Mouse (Mus musculus): ENCODE measurements at regions not wholly inside any gene's neighbourhood (a gene's known extent, or its start where the extent isn't known, plus 50 kb on each side); places are given as distances from the start of the nearest gene placed in this dataset.
"Not testable (repeated sequence)": the region's sequence is repeated elsewhere in the genome, so short reads cannot be mapped to it uniquely, and the experiment has no call there.

DNA sequence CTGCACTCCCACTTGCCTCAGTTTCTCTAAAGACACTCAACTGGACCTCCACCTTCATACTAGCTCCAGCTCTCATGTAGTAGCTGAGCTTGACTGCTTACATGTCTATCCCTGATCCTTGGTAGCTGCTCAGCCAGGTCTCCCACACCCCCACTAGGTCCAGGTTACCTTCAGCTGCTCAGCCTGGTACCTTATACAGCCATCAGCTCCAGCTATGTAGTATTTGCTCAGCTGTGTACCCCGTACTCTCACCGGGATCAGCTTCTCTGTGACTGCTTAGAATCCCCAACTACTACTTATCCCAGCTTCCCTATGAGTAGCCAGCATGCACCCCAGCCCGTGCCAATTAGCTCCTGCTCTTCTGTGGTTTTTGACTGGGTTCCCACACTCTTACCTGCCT is 148.1 kb downstream of the Tmem121 start:
- DNase-seq, result not testable (repeated sequence)

DNA sequence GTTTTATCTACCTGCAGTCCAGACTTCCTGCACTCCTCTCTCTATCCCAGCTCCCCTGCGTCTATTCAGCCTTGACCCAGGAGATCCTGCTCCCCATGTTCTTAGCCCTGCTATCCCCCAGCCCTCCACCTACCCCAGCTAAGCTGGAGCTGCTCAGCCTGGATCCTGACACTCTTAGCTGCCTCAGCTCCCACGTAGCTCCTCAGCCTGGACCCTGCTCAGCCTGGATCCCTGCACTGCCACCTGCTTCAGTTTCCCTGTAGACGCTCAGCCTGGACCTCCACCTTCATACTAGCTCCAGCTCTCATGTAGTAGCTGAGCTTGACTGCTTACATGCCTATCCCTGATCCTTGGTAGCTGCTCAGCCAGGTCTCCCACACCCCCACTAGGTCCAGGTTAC is 151.5 kb downstream of the Tmem121 start:
- DNase-seq, result no peak

DNA sequence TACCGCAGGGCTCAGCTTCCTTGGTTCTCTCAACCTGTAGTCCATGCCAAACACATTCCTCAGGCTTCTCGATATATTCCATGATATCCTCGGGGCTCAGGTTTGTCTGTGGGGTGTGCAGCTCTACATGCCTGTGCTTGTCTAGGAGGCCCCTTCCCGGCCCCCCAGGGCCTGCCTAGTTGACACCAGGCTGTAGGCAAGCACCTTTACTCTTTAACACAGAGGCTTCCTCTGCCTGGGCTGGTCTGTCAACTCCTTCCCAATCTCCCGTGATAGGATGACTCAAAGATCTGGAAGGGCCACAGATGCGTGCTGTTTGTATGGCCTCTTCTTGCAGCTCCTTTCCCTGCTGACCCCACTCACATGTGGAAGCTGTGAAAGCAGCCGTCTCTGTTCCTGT is 150.4 kb upstream of the Adam6b start:
- DNase-seq, result no peak

DNA sequence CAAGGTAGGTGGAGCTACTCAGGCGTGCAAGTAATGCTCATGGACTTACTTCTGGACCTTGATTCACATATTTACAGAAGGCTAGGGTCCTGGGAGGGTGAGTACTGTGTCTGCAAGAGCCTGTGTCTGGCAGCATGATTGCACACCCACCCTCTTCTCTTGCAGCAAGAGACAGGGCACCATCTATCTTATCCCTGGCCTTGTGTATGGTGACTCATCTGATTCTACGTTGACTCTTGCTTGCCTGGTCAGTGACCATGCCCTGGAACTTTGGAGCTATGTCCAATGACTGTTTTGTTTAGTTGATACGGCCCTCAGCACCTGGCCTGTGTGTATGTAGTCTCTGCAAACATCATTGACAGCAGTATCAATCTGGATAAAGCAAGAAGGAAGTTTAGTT is 148.3 kb upstream of the Adam6b start:
- no peak for DNase-seq

DNA sequence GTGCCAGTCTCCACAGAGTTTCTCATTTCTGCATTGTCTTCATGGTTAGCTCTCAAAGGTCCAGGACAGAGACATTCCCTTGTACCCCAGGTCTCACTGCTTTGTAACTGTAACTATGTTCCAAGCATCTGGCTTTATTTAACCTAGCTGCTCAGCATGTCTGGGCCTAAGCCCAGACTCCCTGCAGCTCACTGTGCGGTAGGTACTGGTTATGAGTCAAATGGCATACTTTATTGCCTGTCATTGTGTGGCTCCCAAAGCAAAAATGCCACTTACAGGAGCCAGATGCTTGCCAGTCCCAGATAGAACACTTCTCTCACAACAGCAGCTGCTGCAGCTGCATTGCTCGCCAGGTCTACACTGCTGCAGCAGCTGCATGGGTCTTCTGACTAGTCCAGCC is 134.2 kb upstream of the Adam6b start:
- DNase-seq, result peak; percentile 0

DNA sequence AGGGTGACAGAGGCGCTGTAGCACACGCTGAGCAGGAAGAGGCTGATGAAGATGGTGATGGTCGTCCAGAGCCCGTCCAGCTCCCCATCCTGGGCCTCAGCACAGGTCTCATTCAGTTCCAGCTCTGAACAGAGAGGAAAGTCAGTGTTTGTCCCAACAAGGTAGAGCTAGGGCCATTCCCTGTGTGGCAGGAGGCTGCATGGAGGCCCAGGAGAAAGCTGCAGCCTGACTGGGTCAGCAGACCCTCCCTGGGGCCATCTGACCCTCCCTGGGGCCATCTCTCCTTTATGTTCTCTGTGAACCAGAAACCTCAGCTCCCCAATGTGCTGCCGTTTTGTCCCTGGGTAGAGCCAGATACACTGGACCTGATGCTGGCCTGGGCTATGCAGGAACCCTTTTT is 131.2 kb upstream of the Adam6b start:
- DNase-seq, result no peak

DNA sequence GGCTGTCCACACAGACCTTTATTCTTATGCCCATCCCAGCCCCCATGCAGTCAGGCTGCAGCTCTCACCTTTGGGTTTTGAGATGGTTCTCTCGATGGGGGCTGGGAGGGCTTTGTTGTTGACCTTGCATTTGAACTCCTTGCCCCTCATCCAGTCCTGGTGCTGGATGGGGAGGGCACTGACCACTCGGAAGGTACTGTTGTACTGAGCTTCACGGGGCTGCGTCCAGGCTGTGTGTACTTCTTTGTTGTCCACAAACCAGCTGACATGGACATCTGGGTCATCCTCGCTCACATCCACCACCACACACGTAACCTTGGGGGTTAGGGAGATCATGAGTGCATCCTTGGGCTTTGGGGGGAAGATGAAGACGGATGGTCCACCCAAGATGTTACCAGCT is 129.3 kb upstream of the Adam6b start:
- no peak for DNase-seq

DNA sequence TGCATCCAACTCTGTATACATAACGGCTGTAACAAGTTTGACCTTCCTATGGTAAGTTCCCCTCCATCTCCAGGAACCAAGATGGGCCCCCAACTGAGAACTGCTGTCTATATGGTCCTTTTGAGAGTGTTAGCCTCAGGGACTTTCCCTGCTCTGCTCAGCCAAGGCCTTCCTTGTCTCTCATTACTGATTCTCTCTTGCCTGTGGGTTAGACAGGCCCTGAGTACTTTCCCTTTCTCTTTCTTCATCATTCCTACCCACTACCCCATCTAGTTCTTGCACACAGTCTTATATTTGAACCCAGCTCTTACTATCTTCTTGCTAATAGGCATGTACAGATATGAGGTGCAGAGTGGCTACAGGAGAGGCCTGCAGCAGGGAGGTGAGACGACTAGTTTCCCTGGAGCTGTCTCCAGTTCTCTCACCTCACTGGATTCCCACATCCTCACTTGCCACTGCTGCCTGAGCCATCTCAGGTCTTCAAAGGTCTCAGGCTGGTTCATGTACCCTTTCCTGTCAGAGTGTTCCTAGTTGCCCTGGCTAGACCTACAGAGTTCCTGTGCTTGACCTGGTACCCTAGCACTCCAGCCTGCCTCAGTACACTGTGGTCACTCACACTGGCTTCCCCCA is 126.8 kb upstream of the Adam6b start:
- DNase-seq, result no peak

DNA sequence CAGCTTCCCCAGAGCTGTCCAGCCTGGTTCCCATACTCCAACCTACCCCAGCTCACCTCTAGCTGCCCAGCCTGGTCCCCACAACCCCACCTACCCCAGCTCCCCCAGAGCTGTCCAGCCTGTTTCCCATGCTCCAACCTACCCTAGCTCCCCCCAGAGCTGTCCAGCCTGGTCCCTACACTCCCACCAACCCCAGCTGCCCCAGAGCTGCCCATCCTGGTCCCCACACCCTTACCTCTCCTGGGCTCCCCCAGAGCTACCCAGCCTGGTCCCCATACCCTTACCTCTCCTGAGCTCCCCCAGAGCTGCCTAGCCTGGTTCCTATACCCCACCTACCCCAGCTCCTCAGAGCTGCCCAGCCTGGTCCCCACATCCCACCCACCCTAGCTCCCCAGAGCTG is 125.3 kb upstream of the Adam6b start:
- no peak for DNase-seq

DNA sequence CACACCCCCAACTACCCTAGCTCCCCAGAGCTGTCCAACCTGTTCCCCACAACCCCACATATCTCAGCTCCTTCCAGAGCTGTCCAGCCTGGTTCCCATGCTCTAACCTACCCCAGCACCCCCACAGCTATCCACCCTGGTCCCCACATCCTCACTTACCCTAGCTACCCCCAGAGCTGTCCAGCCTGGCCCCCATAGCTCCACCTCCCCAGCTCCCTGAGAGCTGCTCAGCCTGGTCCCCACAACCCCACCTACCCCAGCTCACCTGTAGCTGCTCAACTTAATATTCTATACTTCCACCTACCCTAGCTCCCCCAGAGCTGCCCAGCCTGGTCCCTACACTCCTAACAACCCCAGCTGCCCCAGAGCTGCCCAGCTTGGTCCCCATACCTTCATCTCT is 124.9 kb upstream of the Adam6b start:
- no peak for DNase-seq

DNA sequence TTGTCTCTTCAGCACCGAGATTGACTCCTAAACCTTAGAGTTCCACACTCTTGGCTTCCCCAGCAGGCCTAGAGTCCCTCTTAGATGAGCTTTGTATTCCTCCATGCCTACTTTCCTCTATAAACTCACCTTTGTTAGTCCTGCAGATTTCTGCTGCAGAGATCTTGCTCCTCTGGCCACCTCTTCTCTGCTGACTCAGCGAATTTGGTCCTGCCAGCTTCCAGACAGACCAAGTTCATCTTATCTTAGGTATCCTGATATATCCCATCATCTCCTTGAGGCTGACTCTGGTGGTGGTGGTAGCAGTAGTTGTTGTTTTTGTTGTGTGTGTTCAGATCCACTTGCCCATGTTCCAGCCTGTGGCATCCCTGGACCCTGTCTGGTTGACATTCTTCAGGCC is 123.5 kb upstream of the Adam6b start:
- no peak for DNase-seq

DNA sequence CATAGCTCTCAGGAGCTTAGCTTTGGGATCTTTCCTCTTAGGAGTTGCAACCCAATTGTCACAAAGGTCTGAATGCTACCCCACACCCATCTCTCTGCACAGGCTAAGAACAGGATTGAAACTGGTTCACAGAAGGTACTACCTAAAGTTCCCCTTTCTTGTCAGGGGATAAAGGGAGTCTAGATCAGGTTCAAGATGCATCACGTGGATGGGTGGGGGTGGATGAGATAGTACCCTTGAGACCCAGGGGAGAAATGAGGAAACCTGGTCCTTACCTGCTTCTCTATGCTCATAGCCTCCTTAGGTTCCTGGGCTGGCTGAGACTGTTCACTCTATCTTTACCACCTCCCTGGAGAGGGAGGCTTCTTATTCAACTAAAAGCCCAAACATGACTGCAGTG is 122.9 kb upstream of the Adam6b start:
- no peak for DNase-seq

DNA sequence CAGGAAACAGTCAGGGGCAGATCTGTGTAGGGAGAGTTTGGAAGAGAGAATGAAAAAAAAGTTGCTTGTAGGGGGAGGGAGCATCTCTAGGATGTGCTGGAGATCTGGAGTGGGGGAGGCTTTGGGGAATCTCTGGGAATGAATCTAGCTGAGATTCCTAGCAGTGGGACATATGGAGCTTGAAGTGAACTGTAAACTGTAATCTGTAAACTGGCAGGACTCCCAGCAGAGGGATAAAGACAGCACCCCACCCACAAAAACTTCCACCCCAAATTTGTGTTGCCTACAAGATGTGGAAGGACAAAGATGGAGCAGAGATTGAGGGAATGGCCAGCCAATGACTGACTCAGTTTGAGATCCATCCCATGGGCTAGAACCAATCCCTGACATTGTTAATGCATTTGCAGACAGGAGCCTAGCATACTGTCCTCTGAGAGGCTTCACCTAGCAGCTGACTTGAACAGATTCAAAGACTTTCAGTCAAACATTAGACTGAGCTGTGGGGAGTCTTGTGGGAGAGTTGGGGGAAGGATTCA is 87.7 kb upstream of the Adam6b start:
- no peak for DNase-seq

DNA sequence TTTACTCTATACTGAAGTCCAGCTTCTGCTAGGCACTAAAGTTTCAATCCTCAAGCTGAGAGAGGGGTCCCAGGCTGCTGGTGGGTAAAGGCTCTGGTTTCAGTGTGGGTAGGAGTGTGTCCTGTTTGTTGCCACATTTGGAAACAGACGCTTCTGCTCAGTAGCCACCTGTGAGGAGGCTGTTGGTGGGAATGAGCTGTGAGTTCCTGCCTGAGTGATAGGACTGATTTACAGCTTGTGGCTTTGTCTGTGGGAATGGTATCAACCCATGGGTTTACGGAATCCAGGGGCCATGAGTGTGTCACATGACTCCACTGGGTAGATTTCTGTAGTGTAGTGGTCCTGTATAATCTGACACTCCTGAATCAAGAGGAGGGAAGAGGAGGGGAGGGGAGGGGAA is 86.5 kb upstream of the Adam6b start:
- DNase-seq, result no peak

DNA sequence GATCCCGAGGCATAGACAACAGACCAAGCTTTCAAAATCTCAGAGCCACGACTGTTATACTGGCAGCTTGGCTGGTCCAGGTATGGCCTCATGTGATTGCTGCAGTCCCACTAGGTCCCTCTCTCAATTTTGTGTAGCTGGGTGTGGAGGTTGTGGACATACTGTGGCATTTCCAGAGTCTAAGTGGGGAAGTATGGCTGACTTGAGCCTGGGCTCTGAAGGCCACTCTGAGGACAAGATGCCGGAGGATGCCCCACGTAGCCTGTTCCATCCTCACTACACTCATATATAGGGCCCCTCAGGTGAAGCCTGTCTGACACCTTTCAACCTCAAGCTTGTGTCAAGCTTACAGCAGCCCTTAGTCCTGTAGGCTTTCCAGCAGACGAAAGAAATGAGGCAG is 78.2 kb upstream of the Adam6b start:
- no peak for DNase-seq

DNA sequence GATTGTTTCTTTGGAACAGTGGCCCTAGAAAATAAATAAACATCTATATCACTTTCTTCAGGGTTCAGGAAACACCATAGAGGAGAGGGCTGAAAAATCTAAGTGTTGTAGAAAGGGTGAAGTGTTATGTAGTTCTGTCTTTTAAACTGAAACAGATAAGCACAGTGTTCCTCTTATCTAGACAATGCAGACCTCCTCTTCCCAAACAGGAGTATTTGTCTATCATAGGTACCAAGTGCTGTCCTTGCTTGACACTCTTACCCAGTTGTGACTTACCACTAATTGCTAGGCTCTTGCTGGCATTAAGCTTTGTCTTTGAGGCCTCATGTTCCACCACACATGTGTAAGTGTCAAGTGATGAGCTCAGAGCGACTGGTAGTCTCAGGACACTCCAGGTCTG is 75.3 kb upstream of the Adam6b start:
- no peak for DNase-seq

DNA sequence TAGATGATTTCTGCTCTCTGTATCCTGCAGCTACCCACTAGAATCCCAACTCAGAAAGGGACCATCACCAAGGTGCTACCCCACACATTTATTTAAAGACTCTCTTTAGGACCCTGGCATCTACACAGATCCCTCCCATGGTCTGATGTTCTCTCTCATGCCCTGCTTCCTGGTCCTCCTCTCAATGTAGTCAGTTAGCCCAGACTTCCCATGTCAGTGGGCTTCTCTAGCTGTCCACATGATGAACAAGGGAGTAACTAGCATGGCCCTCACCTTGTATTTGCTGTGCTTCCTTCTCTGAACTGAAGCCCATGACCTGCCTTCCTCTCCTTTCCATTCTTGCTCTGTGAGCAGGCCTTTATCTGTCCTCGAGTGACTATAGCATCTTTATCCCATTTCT is 71.8 kb upstream of the Adam6b start:
- no peak for DNase-seq

DNA sequence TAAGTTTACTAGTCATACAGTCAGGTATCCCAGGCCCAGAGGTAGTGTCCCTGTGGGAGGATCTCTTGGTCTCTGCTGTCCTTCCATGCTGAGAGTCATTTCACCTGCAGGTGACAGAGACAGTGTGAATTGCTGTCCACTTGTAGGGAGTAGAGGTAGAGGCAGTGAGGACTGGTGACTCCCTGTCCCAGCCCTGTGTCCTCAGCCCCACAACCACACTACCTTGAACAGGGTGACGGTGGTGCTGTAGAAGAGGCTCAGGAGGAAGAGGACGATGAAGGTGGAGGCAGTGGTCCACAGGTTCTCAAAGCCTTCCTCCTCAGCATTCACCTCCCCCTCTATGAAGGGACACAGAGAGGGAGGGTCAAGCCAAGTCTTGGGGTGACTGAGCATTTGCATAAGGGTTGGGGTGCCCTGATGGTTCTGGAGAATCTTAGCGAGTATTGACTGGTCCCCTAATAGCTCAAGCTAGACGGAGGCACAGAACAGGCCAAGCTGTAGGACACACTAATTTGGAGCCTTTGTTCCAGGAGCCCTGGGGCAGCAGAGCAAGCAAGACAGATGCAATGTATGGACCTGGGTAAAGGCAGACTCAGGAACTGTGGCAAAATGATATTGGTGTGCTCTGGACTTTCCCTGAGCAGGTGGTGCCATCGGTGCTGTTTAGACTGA is 70.4 kb upstream of the Adam6b start:
- DNase-seq, result no peak

DNA sequence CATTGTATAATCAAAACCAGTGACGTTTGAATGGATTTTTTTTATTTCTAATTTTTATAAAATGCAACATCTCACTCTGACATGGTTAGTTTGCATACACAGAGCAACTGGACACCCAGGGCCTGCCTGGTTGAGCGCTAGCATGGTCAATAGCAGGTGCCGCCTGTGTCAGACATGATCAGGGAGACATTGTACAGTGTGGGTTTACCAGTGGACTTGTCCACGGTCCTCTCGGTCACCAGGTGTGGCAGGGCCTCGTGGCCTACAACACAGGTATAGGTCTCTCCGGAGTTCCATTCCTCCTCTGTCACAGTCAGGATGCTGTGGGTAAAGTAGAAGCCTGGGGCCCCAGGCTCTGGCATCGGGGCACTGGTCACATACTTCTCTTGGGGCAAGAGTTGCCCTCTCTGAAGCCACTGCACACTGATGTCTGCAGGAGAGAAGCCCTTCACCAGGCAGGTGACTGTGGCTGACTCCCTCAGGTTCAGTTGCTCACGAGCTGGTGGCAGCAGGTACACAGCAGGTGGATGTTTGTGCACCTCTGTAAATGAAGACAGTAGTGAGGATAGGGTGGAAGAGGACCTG is 68.5 kb upstream of the Adam6b start:
- no peak for DNase-seq

DNA sequence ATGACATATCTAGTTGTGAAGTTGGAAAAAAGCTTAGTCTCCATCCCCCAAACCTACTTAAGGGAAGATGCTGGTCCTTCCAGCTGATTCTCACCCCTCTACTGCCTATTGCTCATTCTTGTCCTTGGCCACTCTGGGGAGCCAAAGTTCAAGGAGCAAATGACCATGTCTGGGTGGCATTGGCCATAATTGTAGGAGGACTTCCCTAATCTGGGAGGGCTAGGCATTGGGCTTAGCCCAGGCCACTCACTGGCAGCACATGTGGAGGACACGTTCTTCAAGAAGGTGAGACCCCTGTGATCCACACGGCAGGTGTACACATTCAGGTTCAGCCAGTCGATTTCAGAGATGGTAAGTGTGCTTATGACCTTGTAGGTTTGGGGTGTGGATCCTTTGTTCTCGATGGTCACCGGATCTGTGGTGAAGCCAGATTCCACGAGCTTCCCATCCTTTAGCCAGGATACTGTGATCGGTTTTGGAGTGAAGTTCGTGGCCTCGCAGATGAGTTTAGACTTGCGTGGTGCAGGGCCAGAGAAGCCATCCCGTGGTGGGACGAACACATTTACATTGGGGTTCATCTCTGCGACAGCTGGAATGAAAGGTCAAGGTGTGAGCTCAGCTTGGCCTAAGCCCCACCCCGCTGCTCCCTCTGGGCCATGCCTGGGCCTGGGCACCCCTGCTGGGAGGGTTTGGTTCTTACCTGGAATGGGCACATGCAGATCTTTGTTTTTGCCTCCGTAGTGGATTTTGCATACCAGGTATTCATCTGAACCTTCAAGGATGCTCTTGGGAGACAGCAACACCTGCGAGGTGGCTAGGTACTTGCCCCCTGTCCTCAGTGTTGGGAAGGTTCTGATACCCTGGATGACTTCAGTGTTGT is 67.4 kb upstream of the Adam6b start:
- no peak for DNase-seq

DNA sequence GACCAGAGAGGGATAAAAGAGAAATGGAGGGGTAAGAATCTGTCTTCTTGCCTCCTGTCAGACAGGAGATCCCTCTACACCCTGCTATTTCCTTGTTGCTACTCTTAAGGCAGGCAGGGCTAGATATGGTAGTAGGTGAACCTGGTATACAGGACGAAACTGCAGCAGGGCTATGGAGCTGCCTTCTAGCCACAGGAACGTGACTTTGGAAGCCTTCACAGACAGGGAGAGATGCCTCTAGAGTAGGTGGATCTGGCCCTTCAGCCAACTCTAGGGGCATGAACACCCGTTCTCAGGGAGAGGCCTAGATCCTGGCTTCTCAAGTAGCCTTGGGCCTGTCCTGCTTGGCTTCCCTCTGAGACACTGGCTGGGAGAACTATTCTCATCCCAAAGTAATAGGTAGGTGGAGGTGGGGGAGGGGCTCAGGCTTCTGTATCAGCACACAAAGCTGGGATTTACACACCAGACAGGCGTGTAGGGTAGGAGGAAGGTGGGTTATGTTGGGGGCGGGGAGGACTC is 66.5 kb upstream of the Adam6b start:
- DNase-seq, result no peak

DNA sequence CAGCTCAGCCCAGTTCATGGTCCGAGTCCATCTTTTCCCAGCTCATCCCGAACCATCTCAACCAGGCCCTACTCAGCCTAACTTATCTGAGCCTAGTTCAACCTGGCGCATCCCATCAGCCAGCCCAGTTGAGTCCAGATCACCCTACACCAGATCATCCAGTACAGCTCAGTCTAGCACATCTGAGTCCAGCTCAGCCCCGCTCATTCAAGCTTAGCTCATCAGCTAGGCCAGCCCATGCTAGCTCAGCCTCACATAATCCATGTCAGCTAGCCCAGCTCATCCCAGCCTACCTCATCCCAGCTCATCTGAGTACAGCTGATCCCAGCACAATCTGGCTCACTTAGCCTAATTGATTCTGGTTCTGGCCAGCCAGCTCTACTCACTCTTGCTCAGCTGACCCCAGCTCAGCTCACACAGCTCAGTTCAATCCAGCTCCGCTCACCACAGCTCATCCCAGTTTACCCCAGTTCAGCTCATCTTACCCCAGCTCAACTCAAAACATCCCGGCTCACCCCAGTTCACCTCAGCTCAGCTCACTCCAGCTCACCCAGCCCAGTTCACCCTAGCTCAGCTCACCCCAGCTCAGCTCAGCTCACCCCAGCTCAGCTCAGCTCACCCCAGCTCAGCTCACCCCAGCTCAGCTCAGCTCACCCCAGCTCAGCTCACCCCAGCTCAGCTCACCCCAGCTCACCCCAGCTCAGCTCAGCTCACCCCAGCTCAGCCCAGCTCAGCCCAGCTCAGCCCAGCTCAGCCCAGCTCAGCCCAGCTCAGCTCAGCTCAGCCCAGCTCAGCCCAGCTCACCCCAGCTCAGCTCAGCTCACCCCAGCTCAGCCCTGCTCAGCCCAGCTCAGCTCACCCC is 65.3 kb upstream of the Adam6b start:
- no peak for DNase-seq
